Mouse (Mus musculus) liver, embryonic 14.5 days (tissue): Measurements from ENCODE around the gene Hdac9. TPM values are rescaled to one million over a fixed set of nuclear protein-coding genes. Genes with fewer than 3 reads are reported as not detected.

Experiments used
- ATAC-seq: fragments of 200-750 bp; cut with Nextera tagmentation; 2 replicates; pipeline ENCODE4 v1.8.0; 2017; ENCODE audit warnings: moderate number of reproducible peaks, mild to moderate bottlenecking, moderate library complexity; ENCODE audit not compliant: insufficient read depth
- DNase-seq, 3 experiments: peaks; one replicate each; pipeline ENCODE4 v3.0.0-alpha.2; 2012 to 2013; ENCODE audit warnings: low read depth in 3 of 3, low spot score in 3 of 3
- H3K27ac ChIP-seq: fragments of 300-500 bp; sonication (generic); 2 replicates; pipeline ENCODE4 v1.5.1; 2014; ENCODE audit warnings: moderate library complexity, mild to moderate bottlenecking, control low read depth, inconsistent platforms
- H3K27me3 ChIP-seq: fragments of 300-500 bp; sonication (generic); 2 replicates; pipeline ENCODE4 v1.6.1; 2014; ENCODE audit warnings: mild to moderate bottlenecking, low read length, moderate library complexity; ENCODE audit not compliant: control insufficient read depth, insufficient read depth
- H3K36me3 ChIP-seq: fragments of 300-500 bp; sonication (generic); replicated peaks from 2 replicates; pipeline ENCODE4 v1.6.1; 2014; ENCODE audit warnings: low read depth; ENCODE audit not compliant: control insufficient read depth, insufficient read depth
- H3K4me1 ChIP-seq, 2 experiments: fragments of 200-500 bp in 1 of 2; fragments of 300-500 bp in 1 of 2; sonication (generic) in 1 of 2; replicated peaks; 2 replicates each; pipeline ENCODE4 v1.6.1; 2012 to 2014; ENCODE audit warnings: antibody characterized with exemption in 1 of 2, inconsistent platforms in 1 of 2, low read length in 1 of 2; ENCODE audit not compliant: control insufficient read depth in 2 of 2, insufficient read depth in 2 of 2
- H3K4me2 ChIP-seq: fragments of 300-500 bp; sonication (generic); 2 replicates; pipeline ENCODE4 v1.6.1; 2014; ENCODE audit warnings: low read depth, mild to moderate bottlenecking, control low read depth, moderate library complexity
- H3K4me3 ChIP-seq, 2 experiments: fragments of 200-500 bp in 1 of 2; fragments of 300-500 bp in 1 of 2; sonication (generic) in 1 of 2; 2 replicates each; pipeline ENCODE4 v1.5.1; 2012 to 2014; ENCODE audit warnings: low read depth in 2 of 2, low read length in 2 of 2, mild to moderate bottlenecking in 2 of 2, control low read depth in 1 of 2, inconsistent platforms in 1 of 2, moderate library complexity in 1 of 2; ENCODE audit not compliant: insufficient read depth in 1 of 2
- H3K9ac ChIP-seq: fragments of 300-500 bp; sonication (generic); replicated peaks from 2 replicates; pipeline ENCODE4 v1.6.1; 2014; ENCODE audit warnings: mild to moderate bottlenecking, control low read depth, moderate library complexity
- H3K9me3 ChIP-seq: fragments of 300-500 bp; sonication (generic); 2 replicates; pipeline ENCODE4 v1.6.1; 2016; ENCODE audit warnings: low read length, mixed read lengths; ENCODE audit not compliant: control insufficient read depth
- CTCF ChIP-seq: IDR thresholded peaks from 2 replicates; pipeline ENCODE4 v1.5.1; 2016; ENCODE audit warnings: antibody characterized with exemption, low read depth, control low read depth
- EP300 ChIP-seq: IDR thresholded peaks from 2 replicates; pipeline ENCODE4 v1.6.1; 2016; ENCODE audit warnings: antibody characterized with exemption, low read depth
- WGBS: fragments of 180-500 bp; shearing (Covaris S2); extraction: QIAGEN DNeasy Blood & Tissue Kit; methylation state at CpG from one replicate; pipeline ENCODE4 v1.1.7; 2014; ENCODE audit not compliant: insufficient replicate concordance; 5-methylcytosine and 5-hydroxymethylcytosine counted together
- polyA plus RNA-seq, 2 experiments: library from polyadenylated mRNA; depleted of rRNA in 1 of 2; stranded (reverse) in 1 of 2; unstranded in 1 of 2; fragments of >200 nt; fragmentation: Nextera tagmentation in 1 of 2; extraction: Ambion mirVana in 1 of 2; gene quantifications; 2 replicates each; pipeline versions ENCODE4 v1.2.1 to v1.2.3; 2012 to 2014

Gene Hdac9
- polyA plus RNA-seq, 2 experiments: 1.3 to 1.4 TPM

- H3K27me3 ChIP-seq: no peaks in the 10 kb centered on the region
- TF ChIP-seq CTCF (no peak), EP300 (no peak)
- H3K4me2 ChIP-seq: no peak overlapping the region
- ATAC-seq (no peak), DNase-seq (no peak)
- no peak overlapping the region for H3K27ac ChIP-seq
- H3K4me1 ChIP-seq: no peaks in the 10 kb centered on the region
- WGBS: 58% methylated on average over 5 of the region's 5 CpGs
- H3K9ac ChIP-seq: no peak overlapping the region
- no peaks in the 10 kb centered on the region for H3K36me3 ChIP-seq
- H3K4me3 ChIP-seq: no peak overlapping the region
- H3K9me3 ChIP-seq: no peaks in the 10 kb centered on the region
Measured at GRCm38 (mm10) chr12:34614796-34615195, 302.1 kb downstream of the Hdac9 start.

GRCm38 (mm10) chr12:34612511-34612910, 304.4 kb downstream of the Hdac9 start:
- no peak overlapping the region for H3K27ac ChIP-seq
- no peak overlapping the region for H3K4me3 ChIP-seq
- DNase-seq (no peak), ATAC-seq (no peak)
- 67% methylated on average over 3 of the region's 3 CpGs for WGBS
- no peaks in the 10 kb centered on the region for H3K4me1 ChIP-seq
- H3K9me3 ChIP-seq: no peaks in the 10 kb centered on the region
- no peak overlapping the region for H3K4me2 ChIP-seq
- no peaks in the 10 kb centered on the region for H3K36me3 ChIP-seq
- H3K9ac ChIP-seq: no peak overlapping the region
- no peak for TF ChIP-seq CTCF
- TF ChIP-seq EP300: no peak
- H3K27me3 ChIP-seq: no peaks in the 10 kb centered on the region

- Histone ChIP-seq H3K4me2 (no peak overlapping the region), H3K4me1 (no peaks in the 10 kb centered on the region), H3K4me3 (no peak overlapping the region), H3K9me3 (no peaks in the 10 kb centered on the region), H3K27me3 (no peaks in the 10 kb centered on the region), H3K27ac (no peak overlapping the region), H3K36me3 (no peaks in the 10 kb centered on the region), H3K9ac (no peak overlapping the region)
- ATAC-seq: no peak
- TF ChIP-seq CTCF: no peak
- TF ChIP-seq EP300: no peak
- DNase-seq: no peak
- WGBS: 72% methylated on average over 4 of the region's 4 CpGs
Measured at GRCm38 (mm10) chr12:34604521-34604920, 312.4 kb downstream of the Hdac9 start.

- TF ChIP-seq CTCF: no peak
- TF ChIP-seq EP300: no peak
- WGBS: 50% methylated on average over 10 of the region's 10 CpGs
- H3K36me3 ChIP-seq: no peaks in the 10 kb centered on the region
- H3K4me1 ChIP-seq: no peaks in the 10 kb centered on the region
- no peak overlapping the region for H3K27ac ChIP-seq
- H3K4me3 ChIP-seq: no peak overlapping the region
- no peaks in the 10 kb centered on the region for H3K9me3 ChIP-seq
- no peaks in the 10 kb centered on the region for H3K27me3 ChIP-seq
- H3K9ac ChIP-seq: no peak overlapping the region
- ATAC-seq (no peak), DNase-seq (no peak)
- H3K4me2 ChIP-seq: no peak overlapping the region
Measured at GRCm38 (mm10) chr12:34594167-34594793, 322.6 kb downstream of the Hdac9 start.

- H3K9ac ChIP-seq: no peak overlapping the region
Measured at GRCm38 (mm10) chr12:34587171-34587570, 329.7 kb downstream of the Hdac9 start.

More at GRCm38 (mm10) chr12:34587171-34587570, 329.7 kb downstream of the Hdac9 start:
- Histone ChIP-seq H3K27me3 (no peaks in the 10 kb centered on the region), H3K36me3 (no peaks in the 10 kb centered on the region), H3K27ac (no peak overlapping the region), H3K4me3 (no peak overlapping the region), H3K9me3 (no peaks in the 10 kb centered on the region), H3K4me1 (no peaks in the 10 kb centered on the region), H3K4me2 (no peak overlapping the region)
- WGBS: 34% methylated on average over 4 of the region's 4 CpGs
- TF ChIP-seq CTCF (no peak), EP300 (no peak)
- DNase-seq: no peak
- ATAC-seq: no peak
